8 mouse cellular contexts compared by ENCODE assay signal in the genomic region with DNA sequence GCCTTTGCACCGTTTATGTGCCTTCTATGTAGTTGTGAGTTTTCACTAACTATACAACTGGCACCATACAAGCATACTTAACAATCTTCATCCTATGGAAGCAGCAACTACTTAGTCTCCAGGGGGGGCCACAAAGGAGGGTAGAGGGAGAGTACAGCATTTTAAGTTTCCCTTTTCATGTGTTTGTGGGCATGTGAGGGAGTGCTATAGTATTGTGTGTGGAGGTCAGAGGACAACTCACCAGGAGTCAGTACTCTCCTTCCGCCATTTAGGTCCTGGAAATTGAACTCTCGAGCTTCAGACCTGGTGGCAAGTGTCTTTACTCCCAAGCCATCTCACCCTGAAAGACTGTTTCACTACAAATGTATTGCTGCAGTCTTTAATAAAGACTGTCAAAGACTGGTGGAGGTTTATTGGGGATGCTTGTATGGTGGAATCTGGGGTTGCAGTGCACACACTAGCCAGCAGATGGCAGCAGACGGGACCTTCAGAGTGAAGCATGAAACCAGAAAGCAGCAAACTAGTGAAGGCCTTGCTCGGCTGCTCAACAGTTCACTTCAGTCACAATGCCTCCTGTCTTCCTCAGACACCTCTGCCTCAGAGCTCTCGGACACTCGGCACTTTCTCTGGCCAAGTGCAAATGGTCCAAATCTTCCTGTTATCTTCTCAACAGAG. TPM values are rescaled to one million over a fixed set of nuclear protein-coding genes. Genes with fewer than 3 reads are reported as not detected.
DNase-seq lines count a peak whose midpoint lies in the region; ATAC-seq and TF ChIP-seq lines count a peak whose summit lies in the region.

No protein-coding gene starts in this region.

- 23% methylated on average over 7 of the region's 7 CpGs for WGBS in forebrain, postnatal 0 days
- WGBS in kidney, adult 2 months = 23% methylated on average over 7 of the region's 7 CpGs
- 28% methylated on average over 7 of the region's 7 CpGs for WGBS in liver, adult 2 months

- no peak for TF ChIP-seq POLR2A in kidney, adult 2 months (IDR thresholded peaks at IDR 0.05; ENCODE audit: low read depth, low read length)
- no peak for TF ChIP-seq POLR2A in liver, adult 2 months (IDR thresholded peaks at IDR 0.05; ENCODE audit: extremely low read depth, insufficient read depth, low read length)

- H3K36me3 ChIP-seq in E14TG2a.4 (ENCODE audit: insufficient read depth, low read length) = peaks cover 20% of the 10 kb centered on the region
- H3K36me3 ChIP-seq in forebrain, postnatal 0 days (ENCODE audit: insufficient read depth) = peaks cover 4% of the 10 kb centered on the region; the same call in 1 of the 2 replicates
- H3K36me3 ChIP-seq in kidney, adult 2 months (ENCODE audit: control insufficient read depth, insufficient read depth, low read length) = no peaks in the 10 kb centered on the region
- H3K36me3 ChIP-seq in liver, adult 2 months (ENCODE audit: control insufficient read depth, insufficient read depth, low read length) = no peaks in the 10 kb centered on the region

- no peaks in the 10 kb centered on the region for H3K79me2 ChIP-seq in liver, adult 2 months (ENCODE audit: control insufficient read depth, insufficient read depth, low read length)

- ATAC-seq in forebrain, postnatal 0 days = peak; percentile 67; the same call in 1 of the 2 replicates

- peaks cover 9% of the 10 kb centered on the region; the same call in 1 of the 2 replicates for H3K4me1 ChIP-seq in E14TG2a.4 (replicated peaks; ENCODE audit: low read depth, low read length)
- H3K4me1 ChIP-seq in forebrain, postnatal 0 days (ENCODE audit: insufficient read depth) = no peaks in the 10 kb centered on the region
- H3K4me1 ChIP-seq in kidney, adult 2 months (ENCODE audit: control insufficient read depth, insufficient read depth, low read length) = no peaks in the 10 kb centered on the region
- H3K4me1 ChIP-seq in liver, adult 2 months (ENCODE audit: control insufficient read depth, insufficient read depth, low read length) = no peaks in the 10 kb centered on the region

- TF ChIP-seq CTCF in E14TG2a.4 (conservative IDR thresholded peaks at IDR 0.05; ENCODE audit: low read length) = peak; percentile 99
- TF ChIP-seq CTCF in forebrain, postnatal 0 days (IDR thresholded peaks at IDR 0.05; ENCODE audit: low read depth) = peak; percentile 97
- TF ChIP-seq CTCF in kidney, adult 2 months (conservative IDR thresholded peaks at IDR 0.05; ENCODE audit: insufficient read depth, insufficient read length, low read depth, low read length) = peak; percentile 96; the same call in 1 of the 2 replicates
- peak; percentile 91 for TF ChIP-seq CTCF in liver, adult 2 months (IDR thresholded peaks at IDR 0.05; ENCODE audit: low read depth, low read length)

- DNase-seq in 3134 (ENCODE audit: extremely low read depth, insufficient read length, low spot score) = peak; percentile 46
- DNase-seq in c-Kit-positive CD71-positive TER-119-negative erythroid progenitor cells, embryonic 14.5 days (ENCODE audit: low read depth) = peak; percentile 71
- DNase-seq in forebrain, postnatal 0 days = peak; percentile 90
- DNase-seq in kidney, adult 2 months = peak; percentile 67
- peak; percentile 55 for DNase-seq in liver, adult 2 months (ENCODE audit: extremely low read depth, low read depth, low spot score)
- DNase-seq in ovary, postnatal 14 days (ENCODE audit: low spot score) = peak; percentile 55
- peak; percentile 61 for DNase-seq in thymus, postnatal 25 days

- H3K27ac ChIP-seq in forebrain, postnatal 0 days (ENCODE audit: low read depth, low read length) = no peak overlapping the region
- H3K27ac ChIP-seq in kidney, adult 2 months (ENCODE audit: insufficient read depth, low read depth, low read length) = no peak overlapping the region
- H3K27ac ChIP-seq in liver, adult 2 months (replicated peaks; ENCODE audit: insufficient read depth, low read depth, low read length) = no peak overlapping the region

- H3K4me3 ChIP-seq in E14TG2a.4 (replicated peaks; ENCODE audit: low read length) = no peak overlapping the region
- no peak overlapping the region for H3K4me3 ChIP-seq in forebrain, postnatal 0 days (ENCODE audit: low read depth, low read length)
- no peak overlapping the region for H3K4me3 ChIP-seq in kidney, adult 2 months (ENCODE audit: insufficient read depth, low read depth, low read length)
- no peak overlapping the region for H3K4me3 ChIP-seq in liver, adult 2 months (ENCODE audit: insufficient read depth, low read depth, low read length)

- no peak overlapping the region for H3K4me2 ChIP-seq in forebrain, postnatal 0 days (ENCODE audit: low read depth)

- no peaks in the 10 kb centered on the region for H3K9me3 ChIP-seq in E14TG2a.4 (ENCODE audit: low read length)
- no peaks in the 10 kb centered on the region for H3K9me3 ChIP-seq in forebrain, postnatal 0 days (ENCODE audit: low read length)

- no peak overlapping the region for H3K9ac ChIP-seq in forebrain, postnatal 0 days
- no peak overlapping the region for H3K9ac ChIP-seq in liver, adult 2 months (ENCODE audit: low read depth, low read length)

- H3K27me3 ChIP-seq in E14TG2a.4 (ENCODE audit: insufficient read depth, low read length) = no peaks in the 10 kb centered on the region
- no peaks in the 10 kb centered on the region for H3K27me3 ChIP-seq in forebrain, postnatal 0 days (ENCODE audit: insufficient read depth, low read length)
- no peaks in the 10 kb centered on the region; the same call in 1 of the 2 replicates for H3K27me3 ChIP-seq in kidney, adult 2 months (replicated peaks; ENCODE audit: control insufficient read depth, insufficient read depth, low read length)
- no peaks in the 10 kb centered on the region for H3K27me3 ChIP-seq in liver, adult 2 months (ENCODE audit: control insufficient read depth, insufficient read depth, low read length)

RNA-seq across cellular contexts. Expression of a gene that starts 10.6 kb away (rescaled TPM):
- total RNA-seq in forebrain, postnatal 0 days (2014; rRNA removed) = 114 and 143 TPM in 2 replicates
- 208 and 264 TPM in 2 replicates for polyA plus RNA-seq in forebrain, postnatal 0 days (2015; fragmentation: Nextera tagmentation; extraction: Ambion mirVana)
- 121 and 155 TPM in 2 replicates for polyA plus RNA-seq in kidney, adult 2 months (2012; rRNA removed)
- total RNA-seq in liver, adult 2 months (2014; rRNA removed) = 75.3 and 83.0 TPM in 2 replicates
- 38.6 and 43.7 TPM in 2 replicates for polyA plus RNA-seq in liver, adult 2 months (2012; rRNA removed)

RNA-seq across cellular contexts. Expression of a gene that starts 12.9 kb away (rescaled TPM):
- total RNA-seq in forebrain, postnatal 0 days (2014; rRNA removed) = 24.0 and 28.8 TPM in 2 replicates
- 11.6 and 13.5 TPM in 2 replicates for polyA plus RNA-seq in forebrain, postnatal 0 days (2015; fragmentation: Nextera tagmentation; extraction: Ambion mirVana)
- 18.6 and 19.6 TPM in 2 replicates for polyA plus RNA-seq in kidney, adult 2 months (2012; rRNA removed)
- total RNA-seq in liver, adult 2 months (2014; rRNA removed) = 0.65 and 0.67 TPM in 2 replicates
- polyA plus RNA-seq in liver, adult 2 months (2012; rRNA removed) = 0.68 and 1.2 TPM in 2 replicates
